20 mouse cellular contexts compared by ENCODE assay signal in the genomic region with DNA sequence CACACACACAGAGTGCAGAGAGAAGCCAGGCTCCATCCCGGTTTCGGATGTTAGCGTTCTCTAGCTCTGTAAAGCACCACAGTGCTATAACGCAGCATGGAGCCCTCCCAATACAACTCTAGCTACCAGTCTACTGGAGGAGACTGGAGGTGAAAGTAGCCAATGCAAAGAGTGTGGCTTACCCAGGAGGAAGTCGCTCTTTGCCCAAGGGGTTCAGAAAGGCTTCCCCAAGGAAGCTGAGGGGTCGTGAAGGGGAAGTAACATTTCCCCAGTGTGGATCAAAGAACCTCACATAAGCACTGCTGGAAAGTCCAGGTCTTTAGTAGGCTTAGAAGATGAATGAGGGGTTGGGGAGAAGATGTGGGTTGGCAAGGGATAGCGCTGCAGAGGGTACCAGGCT.
"Had no signal": no experiment of that assay in that cellular context is flagged by ENCODE, and none has a peak within 500 bp of the region (broad histone marks: within the 10 kb centered on the region; RNA-seq: fewer than 3 reads in every experiment).

No protein-coding gene starts in this region.

- H3K36me3 ChIP-seq: midbrain, embryonic 12.5 days; neural tube, embryonic 13.5 days; neural tube, embryonic 15.5 days; stomach, embryonic 15.5 days had no signal

- H3K9ac ChIP-seq: liver, embryonic 14.5 days; lung, embryonic 14.5 days; midbrain, embryonic 12.5 days; neural tube, embryonic 13.5 days; neural tube, embryonic 15.5 days; stomach, embryonic 15.5 days had no signal

- ATAC-seq: midbrain, embryonic 16.5 days had no signal

- DNase-seq: lung, adult 18-20 months; lung, embryonic 14.5 days; lung, postnatal 10 days; lung, postnatal 4 days; retina, postnatal 1 day; right cerebral cortex, postnatal 25 days; right cerebral cortex, postnatal 4 days; spleen, adult 18-20 months; thymus, adult 2 months; thymus, postnatal 25 days; thymus, postnatal 4 days had no signal

- H3K27me3 ChIP-seq: neural tube, embryonic 13.5 days; neural tube, embryonic 15.5 days; stomach, embryonic 15.5 days had no signal

- H3K9me3 ChIP-seq: megakaryocyte, embryonic 14.5 days; midbrain, embryonic 12.5 days; neural tube, embryonic 13.5 days; neural tube, embryonic 15.5 days; stomach, embryonic 15.5 days had no signal

- H3K27ac ChIP-seq: liver, embryonic 14.5 days; midbrain, embryonic 12.5 days; neural tube, embryonic 13.5 days; neural tube, embryonic 15.5 days; stomach, embryonic 15.5 days; stomach, postnatal 0 days had no signal

- H3K4me3 ChIP-seq: megakaryocyte, embryonic 14.5 days; midbrain, embryonic 12.5 days; myocyte; neural tube, embryonic 13.5 days; neural tube, embryonic 15.5 days; stomach, embryonic 15.5 days had no signal

- H3K4me2 ChIP-seq: lung, embryonic 14.5 days; midbrain, embryonic 12.5 days; neural tube, embryonic 13.5 days; neural tube, embryonic 15.5 days; stomach, embryonic 15.5 days had no signal
